Mouse (Mus musculus): ENCODE measurements at regions not wholly inside any gene's neighbourhood (a gene's known extent, or its start where the extent isn't known, plus 50 kb on each side); places are given as distances from the start of the nearest gene placed in this dataset.

- DNase-seq, result no peak
Measured at GRCm38 (mm10) chr3:79996803-79997202, 112.5 kb downstream of the Fam198b start.

- DNase-seq, result no peak
Measured at GRCm38 (mm10) chr3:80002335-80002734, 118.0 kb downstream of the Fam198b start.

- no peak for DNase-seq
Measured at GRCm38 (mm10) chr3:80003300-80004090, 119.2 kb downstream of the Fam198b start.

- DNase-seq, result no peak
Measured at GRCm38 (mm10) chr3:80004556-80004955, 120.2 kb downstream of the Fam198b start.

GRCm38 (mm10) chr3:80004966-80005365, 120.6 kb downstream of the Fam198b start:
- DNase-seq, result peak; percentile 13

- no peak for DNase-seq
Measured at GRCm38 (mm10) chr3:80005371-80005770, 121.0 kb downstream of the Fam198b start.

GRCm38 (mm10) chr3:80006263-80006662, 121.9 kb downstream of the Fam198b start:
- no peak for DNase-seq

GRCm38 (mm10) chr3:80007006-80007405, 122.7 kb downstream of the Fam198b start:
- no peak for DNase-seq

- no peak for DNase-seq
Measured at GRCm38 (mm10) chr3:80009275-80009674, 124.9 kb downstream of the Fam198b start.

- no peak for DNase-seq
Measured at GRCm38 (mm10) chr3:80025795-80026194, 141.5 kb downstream of the Fam198b start.

- no peak for DNase-seq
Measured at GRCm38 (mm10) chr3:80033071-80033470, 148.7 kb downstream of the Fam198b start.

GRCm38 (mm10) chr3:80038553-80039129, 154.3 kb downstream of the Fam198b start:
- no peak for DNase-seq

- DNase-seq, result peak; percentile 61
Measured at GRCm38 (mm10) chr3:80042756-80043484, 158.6 kb downstream of the Fam198b start.

GRCm38 (mm10) chr3:80049495-80050225, 165.3 kb downstream of the Fam198b start:
- peak; percentile 20 for DNase-seq

GRCm38 (mm10) chr3:80050920-80051319, 166.6 kb downstream of the Fam198b start:
- DNase-seq, result no peak

- peak; percentile 78 for DNase-seq
Measured at GRCm38 (mm10) chr3:80051963-80052362, 167.6 kb downstream of the Fam198b start.

- DNase-seq, result peak; percentile 65
Measured at GRCm38 (mm10) chr3:80052879-80053278, 168.5 kb downstream of the Fam198b start.

GRCm38 (mm10) chr3:80053435-80053834, 169.1 kb downstream of the Fam198b start:
- DNase-seq, result peak; percentile 31

- no peak for DNase-seq
Measured at GRCm38 (mm10) chr3:80056636-80057350, 172.5 kb downstream of the Fam198b start.

GRCm38 (mm10) chr3:80058722-80059121, 174.4 kb downstream of the Fam198b start:
- peak; percentile 76 for DNase-seq

- DNase-seq, result peak; percentile 40
Measured at GRCm38 (mm10) chr3:80070726-80071125, 186.4 kb downstream of the Fam198b start.
